Mouse (Mus musculus) cerebellum, adult 9-10 months (tissue): ENCODE measurements at regions not wholly inside any gene's neighbourhood (a gene's known extent, or its start where the extent isn't known, plus 50 kb on each side); places are given as distances from the start of the nearest gene placed in this dataset.
"Not testable (repeated sequence)": the region's sequence is repeated elsewhere in the genome, so short reads cannot be mapped to it uniquely, and the experiment has no call there.

Source experiments
- DNase-seq: peaks from one replicate; pipeline ENCODE4 v3.0.0; 2022

DNA sequence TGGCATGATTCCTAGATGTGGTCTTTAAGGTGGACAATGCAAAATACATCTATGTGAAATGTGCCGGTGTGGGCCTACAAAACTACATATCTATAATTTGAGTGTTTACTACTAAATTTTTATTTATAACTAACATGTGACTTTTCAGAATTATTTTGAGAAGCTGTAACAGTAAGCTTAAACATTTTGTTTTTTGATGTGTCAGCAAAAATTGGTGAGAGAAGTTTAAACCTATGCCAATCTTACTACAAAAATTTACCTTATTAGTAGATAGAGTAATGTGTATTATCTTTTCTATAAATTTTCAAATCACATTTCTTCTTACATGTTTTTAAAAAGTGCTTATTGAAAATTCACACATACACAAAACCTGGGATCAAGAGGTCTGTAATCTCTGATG is 525.1 kb upstream of the Rorb start:
- no peak for DNase-seq

DNA sequence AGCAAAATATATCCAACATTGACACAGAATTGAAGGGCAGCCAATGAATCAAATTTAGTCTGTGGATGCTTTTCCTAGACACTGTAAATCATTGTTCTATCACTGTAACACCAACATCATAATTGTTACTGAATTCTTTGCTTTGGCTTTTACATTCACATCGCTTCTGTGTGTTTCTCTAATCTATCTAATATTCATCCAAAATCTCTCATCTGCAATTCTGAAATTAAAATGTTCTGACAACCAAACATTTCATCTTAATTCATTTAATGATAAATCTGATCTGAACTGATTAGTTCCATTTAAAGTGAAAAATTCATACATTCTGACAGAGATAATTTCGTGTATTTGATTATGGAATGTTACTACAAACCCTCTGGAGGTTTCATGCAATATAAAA is 476.9 kb upstream of the Rorb start:
- no peak for DNase-seq

DNA sequence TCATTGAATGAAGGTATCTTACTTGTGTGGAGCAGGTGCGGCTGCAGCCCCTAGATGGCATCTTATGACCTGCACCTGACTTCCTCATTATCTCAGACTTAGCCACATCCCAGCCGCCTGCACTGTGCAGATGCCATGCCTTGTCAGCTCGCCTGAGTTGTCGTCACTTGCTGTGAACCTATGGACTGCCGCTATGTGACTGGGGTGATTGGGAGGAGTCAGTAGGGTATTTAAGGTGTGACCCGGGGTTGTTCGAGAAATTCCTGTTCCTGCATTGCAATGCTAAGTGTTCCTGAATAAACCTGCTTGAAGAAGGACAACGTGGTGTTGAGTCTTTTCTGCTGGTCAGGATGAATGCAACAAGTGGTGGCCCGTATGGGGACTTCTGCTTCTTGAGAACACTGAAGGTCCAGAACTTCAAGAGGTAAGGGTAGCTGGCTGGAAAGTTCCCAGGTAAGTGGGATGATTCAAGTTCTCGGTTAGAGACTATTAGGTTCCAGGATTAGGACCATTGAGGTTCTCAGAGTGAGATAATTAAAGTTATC is 464.1 kb upstream of the Rorb start:
- DNase-seq = not testable (repeated sequence)

DNA sequence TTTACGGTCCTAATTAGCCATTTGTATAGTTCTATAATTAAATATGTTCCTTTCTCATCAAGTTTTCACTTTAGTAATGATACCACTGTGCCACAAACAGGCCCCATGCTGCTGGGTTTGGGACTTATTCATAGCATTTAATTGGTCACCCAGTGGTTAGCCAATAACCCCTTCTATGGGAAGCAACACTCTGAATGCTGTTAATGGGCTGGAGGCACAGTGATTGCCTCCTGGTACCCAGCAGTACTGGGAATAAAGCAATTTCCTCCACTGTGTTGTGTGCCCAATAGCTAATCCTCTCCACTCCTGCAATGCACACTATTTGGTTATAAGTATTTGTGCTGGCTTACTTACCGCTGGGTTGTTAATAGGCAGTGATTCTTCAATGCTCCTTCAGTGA is 453.7 kb upstream of the Rorb start:
- DNase-seq = no peak

DNA sequence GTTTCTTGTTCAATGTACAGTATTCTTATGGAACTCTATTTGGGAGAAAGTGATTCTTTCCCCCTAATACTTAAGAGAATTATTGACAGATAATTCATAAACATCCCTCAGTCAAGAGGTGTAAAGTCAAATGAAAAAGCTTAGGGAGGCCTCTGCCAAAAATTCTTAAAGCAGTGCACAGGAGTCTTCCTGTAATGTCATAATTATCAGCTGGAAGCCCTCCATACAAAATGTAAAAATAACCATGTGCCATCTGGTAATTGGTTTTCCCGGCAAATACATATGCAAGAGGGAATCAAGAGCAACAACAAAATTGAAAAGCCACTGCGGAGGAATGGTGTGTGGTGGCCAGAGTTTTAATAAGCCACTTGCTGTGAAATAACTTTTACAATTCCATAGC is 424.1 kb upstream of the Rorb start:
- DNase-seq = peak; percentile 4

DNA sequence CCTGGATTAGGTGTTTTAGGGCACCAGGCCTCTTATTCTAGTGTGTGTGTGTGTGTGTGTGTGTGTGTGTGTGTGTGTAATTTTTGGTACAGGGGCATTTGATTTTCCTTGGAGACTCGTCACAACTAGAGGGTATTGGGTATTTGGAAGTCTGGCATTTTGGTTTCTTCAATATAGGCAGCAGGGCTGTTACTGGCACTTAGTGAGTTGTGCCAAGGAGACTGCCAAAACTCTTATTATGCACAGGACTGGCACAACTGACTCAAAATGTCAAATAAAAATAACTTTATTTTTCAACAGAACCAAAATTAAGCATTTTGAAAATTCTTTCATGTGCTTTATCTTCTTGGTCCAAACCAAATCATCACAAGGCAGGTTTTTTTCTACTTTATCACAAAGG is 413.2 kb upstream of the Rorb start:
- no peak for DNase-seq

DNA sequence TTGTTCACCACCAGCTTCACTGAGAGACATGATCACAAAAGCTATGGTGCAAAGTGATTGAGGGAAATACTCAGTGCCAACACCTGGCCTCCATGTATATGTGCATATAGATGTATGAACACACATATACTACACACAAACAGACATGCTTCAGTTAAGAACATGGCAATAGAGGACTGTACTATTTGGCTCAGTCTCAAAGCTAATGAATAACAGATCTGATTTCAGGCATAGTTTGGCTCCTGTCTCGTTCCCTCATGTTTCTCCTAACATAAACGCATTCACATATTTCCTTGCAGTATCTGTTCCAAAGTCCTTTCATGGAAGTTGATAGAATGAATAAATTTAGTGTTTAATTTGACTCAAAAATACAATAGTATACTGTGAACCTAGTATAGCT is 412.6 kb upstream of the Rorb start:
- DNase-seq = no peak

DNA sequence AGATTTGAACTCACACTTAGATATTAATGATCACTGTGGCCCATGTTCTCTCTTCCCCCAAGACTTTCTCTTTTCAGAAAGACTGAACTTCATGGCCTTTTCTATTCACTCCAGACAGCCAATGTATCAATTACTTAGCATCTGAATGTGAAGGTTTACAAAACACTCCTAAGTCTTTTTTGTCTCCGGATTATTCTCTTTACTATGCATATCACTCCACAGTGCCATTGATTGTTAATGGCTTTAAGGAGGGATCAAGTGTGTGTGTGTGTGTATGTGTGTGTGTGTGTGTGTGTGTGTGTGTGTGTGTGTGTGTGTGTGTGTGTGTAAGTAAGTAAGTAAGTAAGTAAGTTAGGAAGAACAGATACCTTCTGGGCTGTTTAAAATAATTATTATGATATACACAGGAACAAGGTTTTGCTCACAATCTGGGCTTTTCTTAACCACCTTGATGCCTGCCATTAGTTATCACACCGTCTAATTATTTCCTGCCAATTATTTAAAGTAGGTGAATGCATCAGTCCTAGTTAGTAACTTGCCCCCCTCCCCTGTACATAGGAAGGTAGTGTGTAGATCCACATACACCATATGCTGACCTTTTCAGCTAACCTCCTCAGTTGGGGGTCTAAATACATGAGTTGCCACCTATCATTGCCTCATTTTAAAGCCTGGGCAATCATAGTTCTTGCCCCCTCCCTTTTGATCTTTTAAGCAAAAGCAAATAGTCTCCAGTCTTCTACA is 367.4 kb upstream of the Rorb start:
- no peak for DNase-seq
